Mouse (Mus musculus): Measurements from ENCODE around the gene Agpat2. TPM values are rescaled to one million over a fixed set of nuclear protein-coding genes. Genes with fewer than 3 reads are reported as not detected.
A peak's percentile ranks its signal among the peaks of the same experiment; 100 is the strongest.

The Agpat2 gene
- polyA plus RNA-seq, 1 experiment from 2014 or later = 65.7 TPM

DNA sequence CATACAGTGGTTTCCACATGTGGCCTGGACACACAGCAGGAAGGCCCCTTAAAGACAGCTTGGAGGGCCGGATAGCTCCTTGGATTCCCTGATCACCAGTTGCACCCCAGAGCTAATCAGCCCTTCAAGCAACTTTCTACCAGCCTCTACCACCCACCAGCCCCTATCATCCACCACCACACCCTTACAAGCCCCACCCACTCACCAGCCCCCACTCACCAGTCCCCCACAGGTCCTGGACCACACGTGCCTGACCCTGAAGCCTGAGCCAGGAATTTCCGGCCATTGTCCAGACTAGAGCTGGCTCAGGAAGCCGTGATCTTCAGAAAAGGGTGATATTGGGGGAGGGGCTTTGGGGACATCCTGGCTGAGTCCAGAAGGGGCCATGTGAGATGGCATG lies 28.4 kb downstream of the Agpat2 start:
- Histone ChIP-seq H3K4me3 (ENCODE audit: low read depth, low read length) (0 out of 2 replicates have a peak overlapping the region, but pooled peaks have one; percentile 7), H3K4me1 (ENCODE audit: control insufficient read depth, low read depth, low read length) (peaks cover 43% of the 10 kb centered on the region), H3K36me3 (ENCODE audit: control insufficient read depth, insufficient read depth) (no peaks in the 10 kb centered on the region), H3K27me3 (ENCODE audit: control insufficient read depth, insufficient read depth, low read depth, low read length) (no peaks in the 10 kb centered on the region), H3K27ac (ENCODE audit: low read length) (peak overlapping the region; percentile 55), H3K9ac (ENCODE audit: low read depth, low read length) (peak overlapping the region; percentile 33; the same call in 1 of the 2 replicates), H3K4me2 (ENCODE audit: low read depth, low read length) (peak overlapping the region; percentile 46), H3K9me3 (replicated peaks; ENCODE audit: control insufficient read depth, low read length) (no peaks in the 10 kb centered on the region)
- peak; percentile 65 for ATAC-seq (ENCODE audit: low read depth)
- WGBS (ENCODE audit: insufficient replicate concordance) = 21% methylated on average over 4 of the region's 4 CpGs

DNA sequence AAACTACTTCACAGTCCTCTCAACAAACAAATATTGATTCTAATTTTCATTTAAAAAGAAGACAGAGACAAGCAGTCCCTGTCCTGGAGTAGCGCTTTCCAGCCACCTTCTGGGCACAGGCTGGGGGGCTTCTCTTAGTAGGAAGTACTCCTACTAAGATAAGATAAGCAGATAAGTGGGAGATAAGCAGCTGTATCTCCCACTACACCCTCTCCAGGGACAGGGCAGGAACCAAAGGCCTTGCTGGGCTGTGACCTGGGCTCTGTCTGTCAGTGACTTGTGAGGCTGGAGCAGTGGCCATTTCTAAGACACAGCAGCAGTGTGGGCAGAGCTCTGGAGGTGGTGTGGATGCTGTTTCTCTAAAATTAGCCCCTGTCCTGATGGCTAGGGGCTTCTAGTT lies 28.8 kb downstream of the Agpat2 start:
- peaks cover 43% of the 10 kb centered on the region for H3K4me1 ChIP-seq (ENCODE audit: control insufficient read depth, low read depth, low read length)
- peak overlapping the region; percentile 33; the same call in 1 of the 2 replicates for H3K9ac ChIP-seq (ENCODE audit: low read depth, low read length)
- 0 out of 2 replicates have a peak overlapping the region, but pooled peaks have one; percentile 7 for H3K4me3 ChIP-seq (ENCODE audit: low read depth, low read length)
- peak overlapping the region; percentile 55 for H3K27ac ChIP-seq (ENCODE audit: low read length)
- peak overlapping the region; percentile 46; the same call in 1 of the 2 replicates for H3K4me2 ChIP-seq (ENCODE audit: low read depth, low read length)
- H3K27me3 ChIP-seq (ENCODE audit: control insufficient read depth, insufficient read depth, low read depth, low read length) = no peaks in the 10 kb centered on the region
- 38% methylated on average over 1 of the region's 1 CpGs for WGBS (ENCODE audit: insufficient replicate concordance)
- no peaks in the 10 kb centered on the region for H3K9me3 ChIP-seq (replicated peaks; ENCODE audit: control insufficient read depth, low read length)
- no peak for ATAC-seq (ENCODE audit: low read depth)
- H3K36me3 ChIP-seq (ENCODE audit: control insufficient read depth, insufficient read depth) = no peaks in the 10 kb centered on the region

DNA sequence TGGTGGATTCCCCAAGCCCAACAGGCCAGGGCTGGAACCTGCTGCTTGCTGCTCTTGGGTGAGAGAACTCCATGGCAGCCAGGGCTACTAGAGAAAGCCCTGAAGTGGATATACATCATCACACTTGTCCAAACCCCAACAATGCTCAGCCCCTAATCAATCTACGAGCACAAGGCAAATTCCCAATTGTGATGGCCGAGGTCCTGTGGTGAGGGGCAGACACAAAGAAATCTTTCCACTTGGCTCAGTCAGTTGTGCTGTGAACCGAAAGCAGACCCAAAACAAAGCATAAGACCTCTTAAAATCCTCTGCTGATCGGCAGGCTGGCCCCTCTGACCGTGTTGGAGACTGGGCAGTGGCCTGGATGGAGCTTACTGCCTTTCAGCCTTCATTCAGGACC lies 29.4 kb downstream of the Agpat2 start:
- 51% methylated on average over 5 of the region's 5 CpGs for WGBS (ENCODE audit: insufficient replicate concordance)

GRCm38 (mm10) chr2:26573807-26574206 lies 30.4 kb downstream of the Agpat2 start:
- no peak overlapping the region for H3K9ac ChIP-seq (ENCODE audit: low read depth, low read length)
- H3K4me2 ChIP-seq (ENCODE audit: low read depth, low read length) = no peak overlapping the region
- WGBS (ENCODE audit: insufficient replicate concordance) = 15% methylated on average over 5 of the region's 5 CpGs
- H3K4me1 ChIP-seq (ENCODE audit: control insufficient read depth, low read depth, low read length) = peaks cover 43% of the 10 kb centered on the region
- H3K36me3 ChIP-seq (ENCODE audit: control insufficient read depth, insufficient read depth) = no peaks in the 10 kb centered on the region
- H3K27ac ChIP-seq (ENCODE audit: low read length) = no peak overlapping the region
- ATAC-seq (ENCODE audit: low read depth) = no peak
- H3K9me3 ChIP-seq (replicated peaks; ENCODE audit: control insufficient read depth, low read length) = no peaks in the 10 kb centered on the region
- H3K4me3 ChIP-seq (ENCODE audit: low read depth, low read length) = no peak overlapping the region
- no peaks in the 10 kb centered on the region for H3K27me3 ChIP-seq (ENCODE audit: control insufficient read depth, insufficient read depth, low read depth, low read length)

More for the DNA sequence above, 29.4 kb downstream of the Agpat2 start:
- peaks cover 43% of the 10 kb centered on the region for H3K4me1 ChIP-seq (ENCODE audit: control insufficient read depth, low read depth, low read length)
- H3K27me3 ChIP-seq (ENCODE audit: control insufficient read depth, insufficient read depth, low read depth, low read length) = no peaks in the 10 kb centered on the region
- H3K9ac ChIP-seq (ENCODE audit: low read depth, low read length) = no peak overlapping the region
- H3K4me3 ChIP-seq (ENCODE audit: low read depth, low read length) = no peak overlapping the region
- H3K36me3 ChIP-seq (ENCODE audit: control insufficient read depth, insufficient read depth) = no peaks in the 10 kb centered on the region
- no peaks in the 10 kb centered on the region for H3K9me3 ChIP-seq (replicated peaks; ENCODE audit: control insufficient read depth, low read length)
- H3K27ac ChIP-seq (ENCODE audit: low read length) = no peak overlapping the region
- ATAC-seq (ENCODE audit: low read depth) = no peak
- H3K4me2 ChIP-seq (ENCODE audit: low read depth, low read length) = no peak overlapping the region

DNA sequence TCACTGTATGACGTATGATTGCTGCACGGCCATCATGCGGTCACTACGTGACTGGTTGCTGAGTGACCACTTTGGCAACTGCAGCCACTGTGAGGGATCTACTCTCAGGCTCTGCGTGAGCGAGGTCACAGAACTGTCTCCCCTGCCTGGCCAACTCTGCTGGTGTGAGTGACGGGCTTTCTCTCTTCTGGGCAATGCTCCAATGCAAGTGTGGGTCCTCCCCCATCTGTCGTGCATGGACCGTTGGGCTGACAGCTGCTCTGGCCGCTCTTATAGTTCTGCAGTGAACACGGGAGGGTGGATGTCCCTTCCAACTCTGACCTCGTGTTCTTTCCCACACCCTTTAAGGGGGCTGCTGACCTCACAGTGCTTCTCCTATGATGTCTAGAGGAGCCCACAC lies 30.8 kb downstream of the Agpat2 start:
- ATAC-seq (ENCODE audit: low read depth) = no peak
- peaks cover 43% of the 10 kb centered on the region for H3K4me1 ChIP-seq (ENCODE audit: control insufficient read depth, low read depth, low read length)
- no peak overlapping the region for H3K9ac ChIP-seq (ENCODE audit: low read depth, low read length)
- no peaks in the 10 kb centered on the region for H3K36me3 ChIP-seq (ENCODE audit: control insufficient read depth, insufficient read depth)
- H3K4me2 ChIP-seq (ENCODE audit: low read depth, low read length) = no peak overlapping the region
- H3K9me3 ChIP-seq (replicated peaks; ENCODE audit: control insufficient read depth, low read length) = no peaks in the 10 kb centered on the region
- no peaks in the 10 kb centered on the region for H3K27me3 ChIP-seq (ENCODE audit: control insufficient read depth, insufficient read depth, low read depth, low read length)
- no peak overlapping the region for H3K4me3 ChIP-seq (ENCODE audit: low read depth, low read length)
- H3K27ac ChIP-seq (ENCODE audit: low read length) = 0 out of 2 replicates have a peak overlapping the region, but pooled peaks have one; percentile 7
- WGBS (ENCODE audit: insufficient replicate concordance) = 33% methylated on average over 12 of the region's 12 CpGs

- ATAC-seq (ENCODE audit: low read depth) = peak; percentile 62
- H3K27ac ChIP-seq (ENCODE audit: low read length) = peak overlapping the region; percentile 62
- H3K4me3 ChIP-seq (ENCODE audit: low read depth, low read length) = no peak overlapping the region
- H3K36me3 ChIP-seq (ENCODE audit: control insufficient read depth, insufficient read depth) = no peaks in the 10 kb centered on the region
- H3K27me3 ChIP-seq (ENCODE audit: control insufficient read depth, insufficient read depth, low read depth, low read length) = no peaks in the 10 kb centered on the region
- H3K4me2 ChIP-seq (ENCODE audit: low read depth, low read length) = no peak overlapping the region
- peaks cover 38% of the 10 kb centered on the region for H3K4me1 ChIP-seq (ENCODE audit: control insufficient read depth, low read depth, low read length)
- H3K9ac ChIP-seq (ENCODE audit: low read depth, low read length) = peak overlapping the region; percentile 16; the same call in 1 of the 2 replicates
- H3K9me3 ChIP-seq (replicated peaks; ENCODE audit: control insufficient read depth, low read length) = no peaks in the 10 kb centered on the region
- 22% methylated on average over 5 of the region's 5 CpGs for WGBS (ENCODE audit: insufficient replicate concordance)
These were observed 32.4 kb downstream of the Agpat2 start for GRCm38 (mm10) chr2:26571826-26572225.

DNA sequence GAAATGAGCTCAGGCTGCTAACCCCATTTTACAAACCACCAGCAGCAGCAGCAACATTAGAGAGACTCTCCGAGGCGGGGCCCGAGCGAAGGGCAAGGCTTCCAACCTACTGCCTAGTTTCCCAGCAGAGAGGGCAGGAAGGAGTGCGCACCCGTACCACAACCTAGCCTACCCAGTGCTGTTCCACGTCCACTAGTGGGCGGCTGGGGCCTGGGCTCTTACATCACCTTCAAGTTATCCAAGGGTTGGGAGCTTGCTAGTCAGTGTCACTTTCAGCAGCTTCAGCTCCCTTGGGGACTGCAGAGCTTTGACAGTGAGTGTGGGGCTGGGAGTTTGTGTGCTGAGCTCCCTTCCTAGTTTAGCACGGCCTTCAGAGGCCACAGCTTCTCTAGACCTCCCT lies 32.8 kb downstream of the Agpat2 start:
- Histone ChIP-seq H3K27ac (ENCODE audit: low read length) (peak overlapping the region; percentile 59), H3K27me3 (ENCODE audit: control insufficient read depth, insufficient read depth, low read depth, low read length) (no peaks in the 10 kb centered on the region), H3K36me3 (ENCODE audit: control insufficient read depth, insufficient read depth) (no peaks in the 10 kb centered on the region), H3K9ac (ENCODE audit: low read depth, low read length) (no peak overlapping the region), H3K9me3 (replicated peaks; ENCODE audit: control insufficient read depth, low read length) (no peaks in the 10 kb centered on the region), H3K4me2 (ENCODE audit: low read depth, low read length) (no peak overlapping the region), H3K4me1 (ENCODE audit: control insufficient read depth, low read depth, low read length) (peaks cover 35% of the 10 kb centered on the region), H3K4me3 (ENCODE audit: low read depth, low read length) (no peak overlapping the region)
- ATAC-seq (ENCODE audit: low read depth) = no peak
- WGBS (ENCODE audit: insufficient replicate concordance) = 31% methylated on average over 9 of the region's 9 CpGs

DNA sequence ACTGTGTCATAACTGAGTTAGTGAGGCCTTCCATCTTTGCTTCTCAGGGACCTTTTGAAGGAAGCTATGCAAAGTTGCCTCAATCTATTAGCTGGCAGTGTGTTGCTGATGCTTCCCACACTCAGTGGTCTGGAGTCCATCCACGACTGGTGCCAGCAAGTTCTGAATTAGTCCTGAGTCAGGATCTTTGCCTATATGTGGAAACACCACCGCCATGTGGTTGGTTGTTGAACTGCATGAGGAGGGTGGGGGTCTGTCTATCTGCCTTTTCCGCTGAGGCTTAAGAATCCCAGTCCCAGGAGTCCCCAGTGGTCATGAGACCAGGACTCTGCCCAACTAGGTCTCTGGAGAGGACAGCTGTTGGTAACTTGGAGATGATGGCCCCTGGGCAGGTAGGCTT lies 34.2 kb downstream of the Agpat2 start:
- Histone ChIP-seq H3K36me3 (ENCODE audit: control insufficient read depth, insufficient read depth) (no peaks in the 10 kb centered on the region), H3K4me2 (ENCODE audit: low read depth, low read length) (no peak overlapping the region), H3K4me1 (ENCODE audit: control insufficient read depth, low read depth, low read length) (peaks cover 23% of the 10 kb centered on the region), H3K27ac (ENCODE audit: low read length) (no peak overlapping the region), H3K9ac (ENCODE audit: low read depth, low read length) (no peak overlapping the region), H3K9me3 (replicated peaks; ENCODE audit: control insufficient read depth, low read length) (no peaks in the 10 kb centered on the region), H3K27me3 (ENCODE audit: control insufficient read depth, insufficient read depth, low read depth, low read length) (no peaks in the 10 kb centered on the region), H3K4me3 (ENCODE audit: low read depth, low read length) (no peak overlapping the region)
- WGBS (ENCODE audit: insufficient replicate concordance) = 12% methylated on average over 3 of the region's 3 CpGs
- ATAC-seq (ENCODE audit: low read depth) = no peak

- Histone ChIP-seq H3K4me1 (ENCODE audit: control insufficient read depth, low read depth, low read length) (no peaks in the 10 kb centered on the region), H3K27me3 (ENCODE audit: control insufficient read depth, insufficient read depth, low read depth, low read length) (no peaks in the 10 kb centered on the region), H3K36me3 (ENCODE audit: control insufficient read depth, insufficient read depth) (no peaks in the 10 kb centered on the region), H3K4me3 (ENCODE audit: low read depth, low read length) (no peak overlapping the region), H3K27ac (ENCODE audit: low read length) (no peak overlapping the region), H3K4me2 (ENCODE audit: low read depth, low read length) (no peak overlapping the region), H3K9me3 (replicated peaks; ENCODE audit: control insufficient read depth, low read length) (no peaks in the 10 kb centered on the region), H3K9ac (ENCODE audit: low read depth, low read length) (no peak overlapping the region)
- ATAC-seq (ENCODE audit: low read depth) = peak; percentile 48; the same call in 1 of the 2 replicates
- WGBS (ENCODE audit: insufficient replicate concordance) = 4% methylated on average over 4 of the region's 4 CpGs
These were observed 38.0 kb downstream of the Agpat2 start for GRCm38 (mm10) chr2:26566221-26566620.

Measured in liver, embryonic 16.5 days (tissue).